Mouse (Mus musculus) G1E (cell line): ENCODE measurements at regions not wholly inside any gene's neighbourhood (a gene's known extent, or its start where the extent isn't known, plus 50 kb on each side); places are given as distances from the start of the nearest gene placed in this dataset.

ENCODE experiments used
- ATAC-seq: 2 replicates; pipeline ENCODE4 v1.8.0; 2016; ENCODE audit warnings: mild to moderate bottlenecking; ENCODE audit not compliant: insufficient number of reproducible peaks, poor library complexity, low FRiP score, severe bottlenecking; ENCODE audit errors: extremely low read depth
- DNase-seq: peaks from one replicate; pipeline ENCODE4 v3.0.0; 2012; ENCODE audit warnings: low spot score
- H3K27me3 ChIP-seq: 2 replicates; pipeline ENCODE4 v1.6.1; 2012; ENCODE audit warnings: mild to moderate bottlenecking, low read length, inconsistent platforms; ENCODE audit not compliant: insufficient read depth
- H3K36me3 ChIP-seq: replicated peaks from 2 replicates; pipeline ENCODE3; 2012; ENCODE audit warnings: mild to moderate bottlenecking, inconsistent platforms
- H3K4me1 ChIP-seq: 2 replicates; pipeline ENCODE4 v1.6.1; 2012; ENCODE audit warnings: low read depth, low read length, inconsistent platforms, mixed read lengths; ENCODE audit not compliant: insufficient read depth
- H3K4me3 ChIP-seq: 2 replicates; pipeline ENCODE4 v1.5.1; 2012; ENCODE audit warnings: low read depth, mild to moderate bottlenecking, inconsistent platforms, low read length, moderate library complexity, mixed read lengths
- H3K9me3 ChIP-seq: replicated peaks from 2 replicates; pipeline ENCODE4 v1.6.1; 2012; ENCODE audit warnings: inconsistent platforms
- CTCF ChIP-seq: IDR thresholded peaks from 2 replicates; pipeline ENCODE4 v1.5.1; 2012; ENCODE audit warnings: low read depth, low read length, inconsistent platforms, mixed read lengths
- GATA1 ChIP-seq: IDR thresholded peaks from 2 replicates; pipeline ENCODE4 v1.6.1; 2012; ENCODE audit warnings: borderline replicate concordance, low read length, inconsistent platforms, mixed read lengths
- GATA2 ChIP-seq: IDR thresholded peaks from 2 replicates; pipeline ENCODE4 v1.6.1; 2012; ENCODE audit warnings: low read depth, low read length, inconsistent platforms, borderline replicate concordance
- POLR2AphosphoS5 ChIP-seq: IDR thresholded peaks from 2 replicates; pipeline ENCODE4 v1.6.1; 2012; ENCODE audit warnings: low read depth, low read length, inconsistent platforms; ENCODE audit not compliant: insufficient replicate concordance
- TAL1 ChIP-seq: conservative IDR thresholded peaks from 2 replicates; pipeline ENCODE4 v1.6.1; 2012; ENCODE audit warnings: low read depth, low read length, inconsistent platforms, mixed read lengths

GRCm38 (mm10) chr15:61051363-61051762 lies 128.6 kb upstream of the A1bg start:
- ATAC-seq, result no peak
- Histone ChIP-seq H3K27me3 (no peaks in the 10 kb centered on the region), H3K9me3 (0 out of 2 replicates have a peak, but pooled peaks cover 2% of the 10 kb centered on the region), H3K4me1 (no peaks in the 10 kb centered on the region), H3K36me3 (no peaks in the 10 kb centered on the region), H3K4me3 (no peak overlapping the region)
- DNase-seq, result no peak
- TF ChIP-seq GATA2, result no peak
- TF ChIP-seq CTCF, result no peak
- no peak for TF ChIP-seq GATA1
- TF ChIP-seq TAL1, result no peak
- no peak for TF ChIP-seq POLR2AphosphoS5

GRCm38 (mm10) chr15:61009509-61009908 lies 86.7 kb upstream of the A1bg start:
- ATAC-seq, result no peak
- TF ChIP-seq GATA1, result no peak
- no peak for TF ChIP-seq POLR2AphosphoS5
- TF ChIP-seq CTCF, result no peak
- no peak for TF ChIP-seq GATA2
- TF ChIP-seq TAL1, result no peak

GRCm38 (mm10) chr15:61007461-61008059 lies 84.7 kb upstream of the A1bg start:
- H3K27me3 ChIP-seq, result no peaks in the 10 kb centered on the region
- ATAC-seq (no peak), DNase-seq (no peak)
- H3K4me1 ChIP-seq, result no peaks in the 10 kb centered on the region
- H3K36me3 ChIP-seq, result no peaks in the 10 kb centered on the region
- no peaks in the 10 kb centered on the region for H3K9me3 ChIP-seq
- H3K4me3 ChIP-seq, result no peak overlapping the region
- TF ChIP-seq GATA2 (no peak), POLR2AphosphoS5 (no peak), GATA1 (no peak), TAL1 (no peak), CTCF (no peak)

More at GRCm38 (mm10) chr15:61009509-61009908, 86.7 kb upstream of the A1bg start:
- Histone ChIP-seq H3K36me3 (no peaks in the 10 kb centered on the region), H3K9me3 (no peaks in the 10 kb centered on the region), H3K27me3 (no peaks in the 10 kb centered on the region), H3K4me3 (no peak overlapping the region), H3K4me1 (no peaks in the 10 kb centered on the region)
- no peak for DNase-seq

- DNase-seq (no peak), ATAC-seq (no peak)
- H3K9me3 ChIP-seq, result no peaks in the 10 kb centered on the region
- H3K4me3 ChIP-seq, result no peak overlapping the region
- no peaks in the 10 kb centered on the region for H3K27me3 ChIP-seq
- TF ChIP-seq TAL1, result no peak
- no peak for TF ChIP-seq POLR2AphosphoS5
- no peak for TF ChIP-seq GATA1
- TF ChIP-seq GATA2, result no peak
- no peak for TF ChIP-seq CTCF
- no peaks in the 10 kb centered on the region for H3K4me1 ChIP-seq
- no peaks in the 10 kb centered on the region for H3K36me3 ChIP-seq
Observed at GRCm38 (mm10) chr15:61006608-61007007, 83.8 kb upstream of the A1bg start.

GRCm38 (mm10) chr15:60993971-60994690 lies 71.3 kb upstream of the A1bg start:
- Histone ChIP-seq H3K27me3 (no peaks in the 10 kb centered on the region), H3K4me3 (no peak overlapping the region), H3K9me3 (no peaks in the 10 kb centered on the region), H3K36me3 (no peaks in the 10 kb centered on the region), H3K4me1 (no peaks in the 10 kb centered on the region)
- TF ChIP-seq GATA1, result no peak
- no peak for TF ChIP-seq TAL1
- no peak for TF ChIP-seq GATA2
- no peak for TF ChIP-seq POLR2AphosphoS5
- TF ChIP-seq CTCF, result no peak
- ATAC-seq (no peak), DNase-seq (no peak)

GRCm38 (mm10) chr15:60993394-60993793 lies 70.6 kb upstream of the A1bg start:
- H3K4me1 ChIP-seq, result no peaks in the 10 kb centered on the region
- no peak for DNase-seq
- no peaks in the 10 kb centered on the region for H3K36me3 ChIP-seq
- H3K27me3 ChIP-seq, result no peaks in the 10 kb centered on the region
- H3K9me3 ChIP-seq, result no peaks in the 10 kb centered on the region
- ATAC-seq, result no peak
- no peak for TF ChIP-seq GATA1
- no peak for TF ChIP-seq TAL1
- TF ChIP-seq POLR2AphosphoS5, result no peak
- TF ChIP-seq GATA2, result no peak
- no peak overlapping the region for H3K4me3 ChIP-seq

GRCm38 (mm10) chr15:60982576-60982975 lies 59.8 kb upstream of the A1bg start:
- no peak overlapping the region for H3K4me3 ChIP-seq
- H3K36me3 ChIP-seq, result no peaks in the 10 kb centered on the region
- DNase-seq, result no peak
- TF ChIP-seq POLR2AphosphoS5 (no peak), GATA1 (no peak), GATA2 (no peak), CTCF (no peak), TAL1 (no peak)
- H3K4me1 ChIP-seq, result no peaks in the 10 kb centered on the region
- H3K27me3 ChIP-seq, result no peaks in the 10 kb centered on the region
- H3K9me3 ChIP-seq, result no peaks in the 10 kb centered on the region
- no peak for ATAC-seq
